Mouse (Mus musculus) layer of hippocampus, postnatal 36 days (tissue): ENCODE data around the gene Uggt2. TPM values are rescaled to one million over a fixed set of nuclear protein-coding genes. Genes with fewer than 3 reads are reported as not detected.

Source experiments
- DNase-seq, 2 experiments: peaks; one replicate each; pipeline ENCODE4 v3.0.0; 2022
- total RNA-seq, 2 experiments: library from RNA; stranded (reverse); gene quantifications; 2 replicates each; pipeline ENCODE4 v1.2.3; 2021

Uggt2 gene
- total RNA-seq, 2 experiments from 2014 or later, result 28.2 to 35.1 TPM

- no peak for DNase-seq
Measured at GRCm38 (mm10) chr14:118980890-118981289, 118.3 kb downstream of the Uggt2 start.

DNA sequence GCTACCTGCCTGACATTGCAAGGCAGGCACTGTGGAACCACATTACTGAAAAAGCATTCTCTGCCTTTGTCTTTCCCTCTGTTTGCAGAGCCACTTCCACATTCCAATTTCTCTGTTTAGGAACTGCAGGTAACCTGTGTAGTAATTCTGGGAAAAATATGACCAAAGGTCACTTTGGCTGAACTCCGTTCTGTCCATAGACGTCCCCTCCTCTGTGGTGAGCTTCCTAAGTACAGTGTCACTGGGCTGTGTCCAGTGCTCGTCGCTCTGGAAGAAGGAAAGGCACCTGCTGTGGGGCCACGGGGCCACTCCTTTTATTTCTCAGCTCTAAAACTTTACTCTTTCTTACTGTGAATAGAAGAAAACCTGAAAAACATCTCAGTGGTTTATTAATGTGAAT, 118.9 kb downstream of the Uggt2 start:
- no peak for DNase-seq

DNA sequence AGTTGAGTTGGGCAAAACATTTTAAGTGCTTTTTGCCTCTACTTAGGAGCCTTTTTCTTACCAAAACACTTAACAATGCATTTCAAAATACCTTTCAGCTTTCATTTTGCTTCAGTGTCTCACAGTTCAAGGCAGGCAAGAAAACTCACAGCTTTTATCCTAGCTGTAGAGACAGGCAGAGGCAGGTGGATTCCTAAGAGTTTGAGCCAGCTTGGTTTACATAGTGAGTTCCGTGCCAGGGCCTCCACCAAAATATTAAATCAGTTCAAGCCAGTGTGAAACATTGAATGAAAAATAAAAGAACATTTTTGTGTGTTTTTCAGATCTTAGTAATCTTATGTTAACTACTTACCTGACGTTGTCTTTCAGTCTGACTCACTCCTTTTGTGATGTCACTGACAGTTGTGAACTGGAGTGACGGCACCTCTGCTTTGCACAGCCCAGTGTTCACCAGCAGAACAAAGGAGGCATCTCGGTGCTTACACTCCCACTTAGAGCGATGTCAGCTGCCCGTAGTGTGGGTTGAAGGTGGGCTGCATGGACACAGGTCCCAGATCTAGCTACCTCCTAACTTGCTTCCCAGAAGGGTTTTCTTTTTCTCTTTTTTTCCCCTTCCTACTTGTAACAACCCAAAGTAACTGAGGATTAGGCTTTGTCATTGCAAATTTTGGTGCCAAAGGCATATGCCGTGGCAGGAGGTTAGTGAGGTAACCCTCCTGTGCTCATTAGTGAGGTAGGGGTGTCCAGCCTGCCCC, 119.5 kb downstream of the Uggt2 start:
- no peak for DNase-seq

GRCm38 (mm10) chr14:118977136-118977816, 122.0 kb downstream of the Uggt2 start:
- no peak for DNase-seq

DNA sequence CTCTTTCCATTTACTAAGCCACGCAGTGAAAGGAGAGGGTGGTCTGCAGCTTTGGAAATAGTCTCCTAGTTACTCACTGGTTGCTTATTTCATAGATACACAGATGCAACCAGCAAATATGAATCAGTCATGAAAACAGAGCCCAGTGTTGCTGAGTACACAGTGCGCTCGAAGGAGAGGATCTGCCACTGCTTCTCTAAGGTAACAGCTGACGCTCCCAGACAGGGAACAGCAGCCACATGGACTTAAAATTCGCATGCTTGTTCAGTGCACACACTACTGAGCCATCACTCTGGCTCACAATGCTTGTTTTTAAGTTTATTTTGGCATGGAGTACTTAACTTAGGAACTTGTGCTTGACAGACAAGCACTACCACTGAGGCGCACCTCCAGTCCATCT, 127.0 kb downstream of the Uggt2 start:
- DNase-seq, result peak in 1 of 2 experiments; percentile 39

- DNase-seq, result no peak
Measured at GRCm38 (mm10) chr14:118967646-118968045, 131.6 kb downstream of the Uggt2 start.

DNA sequence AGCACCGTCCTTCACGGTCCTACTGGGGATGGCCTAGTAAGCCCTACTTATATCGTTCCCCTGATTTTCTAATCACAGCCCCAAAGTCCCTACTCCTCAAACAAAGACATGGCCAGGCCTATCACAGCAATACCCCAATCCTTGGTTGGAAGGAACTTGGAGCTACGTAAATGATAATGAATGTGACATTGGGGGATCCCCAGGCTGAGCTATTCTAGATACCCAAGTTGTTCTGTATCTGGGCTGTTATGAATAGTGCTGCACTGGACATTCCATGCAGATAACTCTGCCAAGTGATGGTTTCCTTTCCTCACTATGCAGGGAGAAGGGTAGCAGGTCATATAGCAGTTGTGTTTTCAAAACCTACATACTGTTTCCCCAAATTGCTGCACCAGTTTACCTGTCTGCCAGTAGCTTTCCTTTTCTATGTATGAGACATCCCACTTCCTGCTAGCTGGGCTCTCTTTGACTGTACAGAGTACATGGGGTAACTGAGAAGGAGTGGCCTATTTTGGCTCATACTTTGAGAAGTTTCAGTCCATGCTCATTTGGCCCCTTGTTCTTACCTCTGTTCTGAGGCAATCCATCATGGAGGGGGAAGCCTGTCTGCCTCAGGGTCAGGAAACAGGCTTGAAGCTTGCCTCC, 133.8 kb downstream of the Uggt2 start:
- no peak for DNase-seq

DNA sequence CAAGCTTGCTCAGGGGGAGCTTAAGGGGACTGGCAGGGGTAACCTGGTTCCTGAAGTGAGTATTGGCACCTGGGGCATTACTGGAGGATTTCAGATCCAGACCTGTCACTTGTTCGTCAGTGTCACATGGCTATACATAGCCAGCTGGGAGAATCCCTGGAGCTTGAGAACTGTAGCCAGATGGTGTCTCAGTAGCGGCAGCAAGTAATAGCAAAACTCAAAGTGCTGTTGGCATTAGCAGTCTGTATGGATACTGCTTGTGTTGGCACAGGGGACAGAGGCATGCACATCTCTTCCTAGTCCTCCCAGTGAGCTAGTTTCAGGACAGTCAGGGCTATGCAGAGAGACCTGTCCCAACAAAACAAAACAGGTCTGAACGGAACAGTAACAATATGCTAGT, 141.2 kb downstream of the Uggt2 start:
- DNase-seq, result no peak

GRCm38 (mm10) chr14:118951912-118952583, 147.2 kb downstream of the Uggt2 start:
- peak; percentile 32 to 36 for DNase-seq

DNA sequence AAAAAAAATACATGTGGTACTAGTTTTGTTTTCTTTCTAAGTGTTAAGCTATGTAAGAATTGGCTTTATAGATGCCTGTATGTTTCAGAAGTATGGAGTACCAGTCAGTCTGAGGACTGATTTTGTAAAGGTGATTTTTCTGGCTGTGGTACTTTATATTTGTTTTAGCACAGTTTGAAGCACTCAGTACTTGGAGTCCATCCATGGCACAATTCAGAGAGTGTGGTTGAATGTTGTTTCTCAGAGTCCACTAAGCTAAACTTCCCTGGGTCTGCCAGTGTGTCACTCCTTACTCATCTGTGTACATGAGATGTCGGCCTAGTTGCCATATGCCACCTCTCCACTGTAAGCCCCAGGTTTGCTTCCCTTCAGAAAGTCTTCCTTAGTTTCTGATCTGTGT, 150.4 kb downstream of the Uggt2 start:
- DNase-seq, result no peak

DNA sequence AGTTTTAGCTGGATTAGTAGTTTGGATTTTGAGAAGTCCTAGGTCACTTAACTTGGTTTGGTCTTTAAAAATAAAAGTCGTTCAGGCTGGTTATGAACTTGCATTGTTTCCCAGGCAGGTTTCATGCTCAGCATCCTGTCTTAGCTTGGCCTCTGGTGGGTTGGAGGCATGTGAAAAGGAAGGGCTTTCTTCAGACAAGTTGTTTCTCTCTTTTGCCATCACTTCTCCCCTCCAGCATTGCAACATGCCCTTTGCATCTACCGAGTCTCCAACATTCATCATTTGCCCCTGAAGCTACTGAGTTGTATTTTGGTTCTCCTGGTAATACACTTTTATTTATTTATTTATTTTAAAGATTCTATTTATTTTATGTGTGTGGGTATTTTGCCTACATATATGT, 154.5 kb downstream of the Uggt2 start:
- no peak for DNase-seq

GRCm38 (mm10) chr14:118942076-118942475, 157.2 kb downstream of the Uggt2 start:
- DNase-seq, result no peak

DNA sequence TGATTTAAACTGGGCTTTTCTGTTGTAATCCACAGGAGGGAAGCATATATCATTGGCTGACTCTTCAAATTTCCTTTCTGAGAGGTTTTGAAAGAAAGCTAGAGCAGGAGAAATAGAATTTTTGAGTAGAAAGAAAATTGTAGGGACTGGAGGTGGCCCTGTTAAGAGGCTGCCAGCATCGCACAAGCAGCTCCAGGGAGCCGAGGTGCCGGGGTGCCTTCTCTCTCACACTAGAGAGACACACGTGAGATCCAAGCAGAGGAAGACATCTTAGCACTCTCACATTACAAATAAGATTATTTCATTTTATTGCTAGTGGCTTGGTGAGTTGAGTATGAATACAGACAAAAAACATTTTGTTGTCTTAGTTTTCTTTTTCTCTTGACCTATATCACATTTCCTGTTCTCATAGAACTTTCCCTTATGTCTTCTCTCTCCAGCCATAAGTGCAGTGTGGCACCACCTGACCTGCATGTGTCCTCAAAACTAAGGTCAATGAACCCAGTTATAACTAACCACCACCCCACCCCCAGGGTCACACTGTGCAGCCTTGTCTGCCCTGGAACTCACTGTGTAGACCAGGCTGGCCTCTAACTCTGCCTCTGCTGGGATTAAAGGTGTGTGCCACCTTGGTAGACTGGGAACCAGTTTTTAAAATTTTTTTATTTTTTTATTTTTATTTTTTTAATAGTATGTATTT, 158.3 kb downstream of the Uggt2 start:
- no peak for DNase-seq

- no peak for DNase-seq
Measured at GRCm38 (mm10) chr14:118938551-118938950, 160.7 kb downstream of the Uggt2 start.

DNA sequence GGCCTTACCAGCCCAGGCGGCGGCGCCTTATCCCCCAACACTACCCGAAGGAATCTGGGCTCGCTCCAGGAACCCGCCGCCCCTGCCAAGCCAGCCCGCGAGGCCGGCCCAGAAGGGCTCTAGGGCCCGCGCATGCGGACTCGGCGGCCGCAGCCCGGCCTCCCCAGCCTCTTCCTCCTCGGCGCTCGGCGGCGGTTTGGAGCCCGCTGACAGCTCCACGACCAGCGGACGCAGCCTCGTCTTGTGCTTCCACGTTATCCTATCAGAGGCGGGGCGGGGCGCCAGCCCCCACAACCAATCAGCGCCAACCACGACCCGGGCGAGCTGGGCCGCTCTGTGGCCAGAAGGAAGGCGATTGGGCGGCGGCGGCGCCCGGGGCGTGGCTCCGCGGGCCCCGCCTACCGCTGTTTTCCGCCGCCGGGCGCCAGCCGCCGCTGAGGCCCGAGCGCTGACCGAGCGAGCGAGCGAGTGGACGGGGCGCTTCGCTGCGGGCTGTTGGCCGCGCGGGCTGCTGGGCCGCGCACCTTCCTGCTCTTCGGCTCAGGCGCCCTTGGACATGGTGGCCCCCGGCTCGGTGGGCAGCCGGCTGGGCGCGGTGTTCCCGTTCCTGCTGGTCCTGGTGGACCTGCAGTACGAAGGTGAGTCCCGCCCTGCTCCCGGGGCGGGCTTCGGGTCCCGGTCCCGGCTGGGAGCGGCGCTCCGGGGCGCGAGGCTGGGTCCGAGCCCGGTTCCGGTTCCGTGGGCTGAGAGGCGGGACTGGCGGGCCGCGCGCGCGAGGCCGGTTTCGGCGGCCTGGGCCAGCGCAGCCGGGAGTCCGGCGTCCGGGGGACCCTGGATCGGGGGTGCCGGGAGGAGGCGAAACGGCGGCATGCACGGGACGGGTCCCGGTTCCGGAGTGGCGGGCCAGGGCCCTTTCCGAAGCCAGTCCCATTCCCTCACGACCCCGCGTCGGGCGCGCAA, 161.4 kb downstream of the Uggt2 start, which contains the start of gene Dnajc3:
Gene Dnajc3, plus strand, starts transcription at position 444 of the 960 bp plus-strand sequence.
- DNase-seq, result peak; percentile 100

DNA sequence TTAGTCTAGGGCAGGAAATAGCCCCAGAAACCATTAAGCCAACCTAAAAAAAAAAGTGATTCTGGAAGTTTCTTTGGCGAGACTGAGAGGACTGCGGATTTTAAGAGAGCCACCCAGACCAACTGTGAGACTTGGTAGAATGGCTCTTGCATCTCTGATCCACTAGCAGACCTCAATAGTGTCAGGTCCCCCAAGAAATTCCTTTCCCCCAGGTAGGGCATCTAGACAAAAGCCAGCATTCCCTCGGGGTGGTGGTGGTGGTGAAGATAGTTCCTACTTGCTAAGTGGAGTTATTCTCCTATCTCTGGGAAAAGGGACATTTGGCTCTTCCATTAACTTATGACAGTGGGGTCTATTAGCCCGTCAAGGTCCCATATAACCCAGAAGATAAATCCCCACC, 162.3 kb downstream of the Uggt2 start:
- no peak for DNase-seq

- no peak for DNase-seq
Measured at GRCm38 (mm10) chr14:118936236-118936635, 163.0 kb downstream of the Uggt2 start.
